Mouse (Mus musculus): ENCODE measurements at regions not wholly inside any gene's neighbourhood (a gene's known extent, or its start where the extent isn't known, plus 50 kb on each side); places are given as distances from the start of the nearest gene placed in this dataset.

- no peak for DNase-seq (ENCODE audit: low spot score in 2 of 2)
Observed at GRCm38 (mm10) chr10:21775911-21776761, 105.8 kb upstream of the Sgk1 start.

- DNase-seq (ENCODE audit: low spot score in 2 of 2) = no peak
Observed at GRCm38 (mm10) chr10:21776762-21777080, 105.3 kb upstream of the Sgk1 start.

DNA sequence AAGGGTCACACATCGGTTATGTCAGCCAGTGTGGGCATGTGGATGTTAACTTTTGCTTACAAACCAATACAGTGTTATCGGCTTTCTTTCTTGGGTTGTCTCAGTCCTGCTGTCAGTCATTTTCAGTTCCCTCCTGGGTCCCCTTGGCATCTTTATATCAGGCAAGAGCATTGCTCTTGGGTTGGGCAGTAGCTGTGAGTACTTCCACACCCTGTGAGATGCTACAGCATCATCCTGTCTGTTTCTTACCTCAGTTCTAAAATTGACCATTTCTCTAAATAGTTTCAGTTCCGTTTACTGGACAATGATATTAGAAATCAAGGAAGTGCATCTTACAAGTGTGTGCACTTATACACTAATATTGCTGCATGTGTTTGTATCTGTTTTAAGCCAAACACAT, 104.9 kb upstream of the Sgk1 start:
- DNase-seq (ENCODE audit: low spot score in 2 of 2) = no peak

DNA sequence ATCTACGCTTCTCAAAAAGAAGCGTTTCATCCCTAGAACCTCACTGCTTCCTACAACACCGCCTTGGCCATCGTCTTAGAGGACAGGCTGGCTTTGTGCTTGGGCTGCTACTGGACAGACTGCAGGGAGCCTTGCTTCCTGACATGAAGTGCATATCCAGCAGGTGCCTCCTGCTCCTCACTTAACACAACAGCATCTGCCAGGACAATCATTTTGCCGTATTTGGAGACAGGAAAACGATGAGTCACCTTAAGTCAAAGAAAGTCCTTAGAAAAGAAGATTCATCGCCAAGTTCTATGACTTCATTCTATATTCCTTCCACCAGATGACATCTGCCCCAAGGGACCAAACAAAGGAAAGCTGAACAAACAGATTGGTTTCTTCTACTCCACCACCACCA, 98.5 kb upstream of the Sgk1 start:
- no peak for DNase-seq (ENCODE audit: low spot score in 2 of 2)

GRCm38 (mm10) chr10:21785110-21785509, 96.9 kb upstream of the Sgk1 start:
- DNase-seq (ENCODE audit: low spot score in 2 of 2) = no peak

DNA sequence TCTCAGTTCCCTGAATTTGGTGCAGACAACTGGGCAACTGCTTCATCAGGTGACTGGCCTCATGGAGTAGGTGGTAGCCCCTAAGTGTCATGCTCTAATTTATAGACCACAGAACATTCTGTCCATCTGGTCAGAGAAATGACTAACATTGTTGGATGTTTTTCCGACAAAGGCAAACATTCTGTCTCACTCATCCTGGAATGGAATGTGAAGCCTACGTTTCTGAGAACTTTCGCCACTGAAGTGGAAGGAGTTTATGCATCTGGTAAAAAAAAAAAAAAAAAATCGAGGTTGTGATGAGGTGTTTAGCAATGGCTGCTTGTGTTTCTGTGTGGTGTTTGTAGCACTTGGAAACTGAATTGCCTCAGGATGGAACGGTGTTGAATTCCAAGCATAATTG, 96.2 kb upstream of the Sgk1 start:
- no peak for DNase-seq (ENCODE audit: low spot score in 2 of 2)

DNA sequence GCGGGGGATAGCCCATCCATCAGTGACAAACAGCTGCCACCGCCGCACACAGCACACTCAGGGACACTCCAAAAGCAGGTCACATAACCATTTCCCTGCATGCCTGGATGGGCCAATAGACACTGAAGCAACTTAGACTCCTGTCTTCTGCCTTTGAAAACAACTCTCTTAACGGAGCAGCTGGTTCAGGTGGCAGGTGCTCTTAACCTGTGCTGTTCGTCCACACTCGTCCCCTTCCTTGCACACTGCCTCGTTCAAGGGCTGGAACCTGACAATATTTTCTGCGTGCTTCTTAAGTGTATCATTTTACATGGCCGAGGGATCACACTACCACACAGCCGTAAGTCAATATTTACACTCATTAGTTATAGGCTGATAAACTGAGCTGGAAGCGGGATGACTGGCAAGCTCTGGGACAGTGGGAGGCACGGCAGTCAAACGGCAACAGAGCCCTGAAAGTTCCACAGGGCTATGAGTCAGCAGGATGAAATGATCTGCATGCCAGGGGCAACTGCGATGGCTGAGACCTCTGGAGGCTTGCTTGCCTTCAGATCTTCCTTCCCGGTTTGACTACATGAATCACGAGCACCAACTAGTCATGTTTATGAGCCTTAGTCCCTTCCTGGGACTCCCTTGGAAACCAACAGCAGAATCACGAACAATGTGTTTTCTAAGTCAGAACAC, 92.0 kb upstream of the Sgk1 start:
- no peak for DNase-seq (ENCODE audit: low spot score in 2 of 2)

DNA sequence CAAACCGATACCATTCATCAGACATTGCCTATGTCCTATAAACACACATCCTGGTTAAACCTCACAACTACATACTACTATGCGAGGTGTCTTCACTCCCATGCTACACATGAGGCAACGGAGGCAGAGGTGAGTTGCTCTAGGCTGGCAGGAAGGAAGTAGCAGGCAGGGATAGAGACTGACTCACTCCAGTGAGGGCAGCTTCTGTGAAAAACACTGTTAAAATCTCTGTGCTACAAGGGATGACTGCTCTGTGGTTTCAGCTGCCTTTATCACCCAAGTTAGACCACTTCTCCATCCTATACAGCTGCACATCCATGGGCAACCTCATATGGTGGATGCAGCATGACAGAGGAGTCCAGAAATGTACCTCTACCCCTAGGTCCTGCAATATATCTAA, 91.0 kb upstream of the Sgk1 start:
- no peak for DNase-seq (ENCODE audit: low spot score in 2 of 2)

- no peak for DNase-seq (ENCODE audit: low spot score in 2 of 2)
Observed at GRCm38 (mm10) chr10:21792431-21792830, 89.6 kb upstream of the Sgk1 start.

GRCm38 (mm10) chr10:21793641-21794040, 88.3 kb upstream of the Sgk1 start:
- no peak for DNase-seq (ENCODE audit: low spot score in 2 of 2)

DNA sequence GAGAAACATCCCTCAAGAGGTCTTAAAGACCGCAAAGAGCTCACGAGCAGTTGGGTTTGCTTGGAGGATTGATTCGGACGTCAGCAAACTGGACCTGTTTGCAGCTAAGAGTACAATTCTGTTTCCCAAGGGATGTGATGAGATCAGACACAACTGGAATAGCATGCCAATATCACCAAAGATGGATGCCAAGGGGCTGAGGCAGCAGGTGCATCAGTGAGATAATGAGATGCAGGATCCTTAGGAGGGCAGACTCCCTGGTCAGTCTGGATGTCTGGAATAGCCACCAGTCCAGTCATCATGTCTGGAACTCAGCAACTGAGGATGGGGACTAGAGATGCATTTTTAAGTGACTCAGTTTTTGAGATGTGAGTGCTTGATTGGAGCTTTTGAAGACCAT, 85.6 kb upstream of the Sgk1 start:
- no peak for DNase-seq (ENCODE audit: low spot score in 2 of 2)

GRCm38 (mm10) chr10:21798103-21798502, 83.9 kb upstream of the Sgk1 start:
- no peak for DNase-seq (ENCODE audit: low spot score in 2 of 2)

- DNase-seq (ENCODE audit: low spot score in 2 of 2) = no peak
Observed at GRCm38 (mm10) chr10:21801556-21801955, 80.4 kb upstream of the Sgk1 start.

DNA sequence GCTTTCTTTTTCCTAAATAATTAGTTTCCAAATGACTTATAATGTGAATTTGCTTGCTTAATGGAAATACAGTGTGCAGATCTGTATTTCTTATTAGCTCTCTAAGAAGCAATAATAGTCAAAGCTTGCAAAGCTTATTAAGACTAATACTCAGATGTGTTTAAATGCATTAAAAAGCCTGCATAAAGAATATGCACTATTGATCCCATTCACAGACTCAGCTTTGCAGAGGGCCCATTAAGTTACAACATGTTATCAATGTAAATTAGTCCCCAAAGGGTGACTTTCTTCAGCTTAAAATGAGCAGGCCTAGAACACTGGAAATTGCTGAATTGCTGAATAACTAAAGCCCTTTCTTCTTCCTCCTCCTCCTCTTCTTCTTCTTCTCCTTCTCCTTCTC, 78.8 kb upstream of the Sgk1 start:
- DNase-seq (ENCODE audit: low spot score in 2 of 2) = no peak

GRCm38 (mm10) chr10:21804761-21805160, 77.2 kb upstream of the Sgk1 start:
- no peak for DNase-seq (ENCODE audit: low spot score in 2 of 2)

DNA sequence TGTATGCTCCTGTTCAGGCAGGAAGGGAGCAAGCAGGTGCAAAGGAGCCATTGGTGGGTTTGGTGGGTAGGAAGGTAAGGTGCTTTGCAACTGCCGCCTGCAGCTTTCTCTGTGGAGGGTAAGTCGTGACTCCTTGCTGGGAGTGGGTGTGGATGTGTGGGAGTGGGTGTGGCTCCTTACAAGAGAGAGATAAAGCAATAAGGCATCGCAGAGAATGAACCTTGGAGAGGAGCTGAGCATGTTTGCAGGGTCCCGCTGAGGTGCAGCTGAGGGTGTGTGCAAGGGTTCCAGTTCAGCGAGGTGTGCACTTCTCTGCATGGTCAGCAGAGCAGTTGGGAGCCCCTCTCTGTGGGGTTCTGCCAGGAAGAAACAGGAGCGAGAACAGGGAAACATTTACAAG, 76.4 kb upstream of the Sgk1 start:
- DNase-seq (ENCODE audit: low spot score in 2 of 2) = no peak

DNA sequence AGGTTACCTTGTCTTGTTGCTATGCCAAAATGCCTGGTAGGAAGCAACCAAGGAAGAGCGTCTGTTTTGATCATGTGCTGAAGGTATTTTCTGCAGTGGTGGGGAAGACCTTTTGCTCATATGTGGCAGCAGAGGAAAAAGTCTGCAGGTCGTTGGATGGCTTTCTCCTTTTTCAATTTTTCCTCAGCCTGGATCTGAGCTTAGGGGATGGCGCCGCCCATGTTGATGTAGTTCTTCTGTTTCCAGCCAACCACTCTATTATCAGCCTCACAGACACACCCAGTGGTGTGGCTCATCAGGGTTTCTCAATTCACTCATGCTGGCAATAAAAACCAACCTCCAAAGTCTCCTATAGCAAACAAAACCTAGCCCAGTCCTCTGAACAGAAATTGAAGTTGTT, 75.3 kb upstream of the Sgk1 start:
- DNase-seq (ENCODE audit: low spot score in 2 of 2) = no peak

DNA sequence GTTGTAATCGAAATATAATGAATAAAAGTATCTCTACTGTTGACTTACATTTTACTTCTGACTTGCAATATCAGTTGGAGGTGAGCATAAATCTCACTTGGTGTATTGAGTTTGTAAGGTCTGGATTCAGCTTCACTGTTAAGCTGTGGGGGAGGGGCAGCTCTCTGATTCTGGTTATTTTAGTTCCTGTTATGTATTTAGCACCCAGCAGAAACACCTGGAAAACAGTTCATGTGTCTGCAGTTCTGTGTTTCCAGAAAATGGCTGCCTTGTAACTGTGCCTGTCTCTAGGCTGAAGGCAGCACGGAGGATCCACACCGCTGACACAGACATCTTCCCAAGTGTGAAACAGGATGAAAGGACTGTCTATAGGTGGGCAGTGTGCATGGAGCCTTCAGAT, 62.3 kb upstream of the Sgk1 start:
- DNase-seq (ENCODE audit: low spot score in 2 of 2) = no peak

DNA sequence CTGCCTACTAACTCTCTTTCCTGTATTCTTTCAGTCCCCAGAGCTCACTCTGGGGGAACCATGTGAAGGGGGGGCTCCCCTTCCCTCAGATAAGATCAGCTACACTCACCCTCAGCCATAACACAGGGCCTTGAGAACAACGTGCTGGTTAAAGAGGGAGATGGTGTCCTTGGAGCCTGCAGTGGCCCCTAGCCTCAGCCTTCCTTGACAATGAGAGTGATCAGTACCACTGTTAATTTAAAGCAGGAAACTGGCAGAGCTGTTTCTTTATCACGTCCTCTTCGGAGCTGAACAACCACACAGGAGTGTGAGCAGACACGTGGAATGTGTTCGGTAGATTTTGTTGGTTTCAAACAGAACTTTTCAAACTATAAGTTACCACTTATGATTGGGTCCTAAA, 60.6 kb upstream of the Sgk1 start:
- no peak for DNase-seq (ENCODE audit: low spot score in 2 of 2)

- DNase-seq (ENCODE audit: low spot score in 2 of 2) = no peak
Observed at GRCm38 (mm10) chr10:21824418-21825025, 57.5 kb upstream of the Sgk1 start.

- DNase-seq (ENCODE audit: low spot score in 2 of 2) = no peak
Observed at GRCm38 (mm10) chr10:21826793-21827504, 55.0 kb upstream of the Sgk1 start.

DNA sequence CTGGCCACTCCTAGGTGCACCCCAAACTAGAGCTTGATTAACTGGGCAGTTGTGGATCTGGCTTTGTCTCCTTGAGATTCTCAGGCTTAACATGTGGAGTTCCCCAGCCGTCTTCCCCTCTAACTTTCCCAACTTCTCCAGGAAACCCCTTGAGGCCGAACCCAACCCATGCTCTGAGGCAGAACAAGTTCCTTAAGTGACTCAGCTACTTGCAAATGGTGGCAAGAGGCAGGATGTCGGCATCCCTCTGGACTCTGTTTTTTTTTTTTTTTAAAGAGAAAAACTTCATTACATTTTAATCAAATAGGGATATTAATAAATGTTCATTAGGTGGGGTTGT, 54.5 kb upstream of the Sgk1 start:
- DNase-seq (ENCODE audit: low spot score in 2 of 2) = no peak
